Mouse (Mus musculus) heart, postnatal 0 days (tissue): ENCODE results near the gene Gdf1. TPM values are rescaled to one million over a fixed set of nuclear protein-coding genes. Genes with fewer than 3 reads are reported as not detected.
A peak's percentile ranks its signal among the peaks of the same experiment; 100 is the strongest.

Experiments used
- ATAC-seq: fragments of 200-750 bp; cut with Nextera tagmentation; 2 replicates; pipeline ENCODE4 v1.8.0; 2017; ENCODE audit warnings: low read depth, moderate number of reproducible peaks, moderate library complexity; ENCODE audit not compliant: insufficient read depth
- DNase-seq: peaks from one replicate; pipeline ENCODE4 v3.0.0-alpha.2; 2016; ENCODE audit warnings: low spot score
- H3K27ac ChIP-seq: fragments of 300-500 bp; sonication (generic); 2 replicates; pipeline ENCODE4 v1.5.1; 2014; ENCODE audit warnings: low read depth, mild to moderate bottlenecking
- H3K27me3 ChIP-seq: fragments of 300-500 bp; sonication (generic); 2 replicates; pipeline ENCODE4 v1.6.1; 2014; ENCODE audit warnings: low read length, mixed read lengths; ENCODE audit not compliant: control insufficient read depth, insufficient read depth
- H3K36me3 ChIP-seq: fragments of 300-500 bp; sonication (generic); replicated peaks from 2 replicates; pipeline ENCODE4 v1.6.1; 2014; ENCODE audit warnings: low read length, mixed read lengths; ENCODE audit not compliant: control insufficient read depth, insufficient read depth
- H3K4me1 ChIP-seq: fragments of 300-500 bp; sonication (generic); 2 replicates; pipeline ENCODE4 v1.6.1; 2014; ENCODE audit warnings: antibody characterized with exemption; ENCODE audit not compliant: control insufficient read depth, insufficient read depth
- H3K4me2 ChIP-seq: fragments of 300-500 bp; sonication (generic); 2 replicates; pipeline ENCODE4 v1.6.1; 2014; ENCODE audit warnings: low read depth, mild to moderate bottlenecking, low read length, moderate library complexity
- H3K4me3 ChIP-seq: fragments of 300-500 bp; sonication (generic); 2 replicates; pipeline ENCODE4 v1.5.1; 2014; ENCODE audit warnings: low read depth, low read length
- H3K9ac ChIP-seq: fragments of 300-500 bp; sonication (generic); replicated peaks from 2 replicates; pipeline ENCODE4 v1.6.1; 2014; ENCODE audit warnings: low read depth, low read length, mixed read lengths
- H3K9me3 ChIP-seq: fragments of 300-500 bp; sonication (generic); replicated peaks from 2 replicates; pipeline ENCODE4 v1.6.1; 2016; ENCODE audit warnings: low read length; ENCODE audit not compliant: control insufficient read depth
- CTCF ChIP-seq: IDR thresholded peaks from 2 replicates; pipeline ENCODE4 v1.5.1; 2016; ENCODE audit warnings: antibody characterized with exemption, control low read depth, low read depth
- EP300 ChIP-seq: IDR thresholded peaks from 2 replicates; pipeline ENCODE4 v1.6.1; 2016; ENCODE audit warnings: antibody characterized with exemption, low read depth
- WGBS: fragments of 180-500 bp; shearing (Covaris S2); extraction: QIAGEN DNeasy Blood & Tissue Kit; methylation state at CpG from one replicate; pipeline ENCODE4 v1.1.7; 2014; 5-methylcytosine and 5-hydroxymethylcytosine counted together
- polyA plus RNA-seq: library from polyadenylated mRNA; unstranded; fragments of >200 nt; fragmentation: Nextera tagmentation; extraction: Ambion mirVana; gene quantifications from 2 replicates; pipeline ENCODE4 v1.2.1, GENCODE M21; 2015
- total RNA-seq: library from RNA; depleted of rRNA; stranded (reverse); fragments of >200 nt; gene quantifications from 2 replicates; pipeline ENCODE4 v1.2.3, GENCODE M21; 2014; ENCODE audit warnings: low replicate concordance

Gene Gdf1
- total and polyA plus RNA-seq, 2 experiments from 2014 or later = 0.20 TPM; not detected in 1

DNA sequence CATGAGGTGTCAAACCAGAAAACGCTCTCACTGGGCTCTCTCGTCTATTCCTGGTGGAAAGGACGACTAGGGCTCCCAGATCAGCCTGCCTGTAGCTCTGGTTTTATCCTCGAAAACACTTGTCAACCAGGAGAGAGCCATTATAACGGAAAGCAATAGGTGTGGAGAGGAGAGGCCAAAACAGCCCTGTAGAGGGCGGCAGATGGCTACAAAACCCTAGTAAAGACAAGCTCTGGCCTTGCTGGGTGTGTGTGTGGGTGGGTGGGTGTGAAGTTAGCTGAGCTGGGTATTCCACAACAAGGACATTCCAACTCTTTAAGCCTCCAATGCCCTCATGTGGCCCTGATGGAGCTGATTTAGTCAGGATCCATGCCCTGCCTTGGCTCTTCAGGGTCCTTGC, 14.1 kb downstream of the Gdf1 start:
- DNase-seq (peak; percentile 45), ATAC-seq (peak; percentile 73)
- TF ChIP-seq EP300 (no peak), CTCF (peak; percentile 64)
- H3K4me2 ChIP-seq = no peak overlapping the region
- H3K9ac ChIP-seq = no peak overlapping the region
- WGBS = 59% methylated on average over 6 of the region's 6 CpGs
- H3K9me3 ChIP-seq = no peaks in the 10 kb centered on the region
- no peaks in the 10 kb centered on the region for H3K4me1 ChIP-seq
- H3K27me3 ChIP-seq = no peaks in the 10 kb centered on the region
- peaks cover 61% of the 10 kb centered on the region for H3K36me3 ChIP-seq
- H3K4me3 ChIP-seq = no peak overlapping the region
- no peak overlapping the region for H3K27ac ChIP-seq

DNA sequence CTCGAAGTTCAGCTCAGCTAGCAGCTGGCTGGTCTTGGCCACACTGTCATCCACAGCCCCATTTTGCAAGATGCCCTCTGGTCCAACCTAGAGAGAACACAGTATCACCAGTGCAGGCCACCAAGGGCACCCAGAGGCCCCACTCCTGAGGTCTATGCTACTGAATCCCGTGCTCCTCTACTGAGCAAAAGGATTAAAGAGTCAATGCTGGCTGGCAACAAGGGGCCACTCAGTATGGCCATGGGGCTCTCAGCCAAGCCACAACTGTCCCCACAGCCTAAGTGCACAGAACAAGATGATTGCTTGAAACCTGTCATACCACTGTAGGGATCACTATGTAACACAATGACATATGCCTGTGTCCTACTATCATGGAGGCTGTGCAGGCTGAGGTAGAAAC, 14.7 kb downstream of the Gdf1 start:
- Histone ChIP-seq H3K36me3 (peaks cover 59% of the 10 kb centered on the region), H3K9ac (no peak overlapping the region), H3K27ac (no peak overlapping the region), H3K9me3 (no peaks in the 10 kb centered on the region), H3K4me2 (no peak overlapping the region), H3K4me1 (no peaks in the 10 kb centered on the region), H3K4me3 (no peak overlapping the region), H3K27me3 (no peaks in the 10 kb centered on the region)
- TF ChIP-seq EP300 (no peak), CTCF (no peak)
- DNase-seq (no peak), ATAC-seq (no peak)
- WGBS = 92% methylated on average over 2 of the region's 2 CpGs

DNA sequence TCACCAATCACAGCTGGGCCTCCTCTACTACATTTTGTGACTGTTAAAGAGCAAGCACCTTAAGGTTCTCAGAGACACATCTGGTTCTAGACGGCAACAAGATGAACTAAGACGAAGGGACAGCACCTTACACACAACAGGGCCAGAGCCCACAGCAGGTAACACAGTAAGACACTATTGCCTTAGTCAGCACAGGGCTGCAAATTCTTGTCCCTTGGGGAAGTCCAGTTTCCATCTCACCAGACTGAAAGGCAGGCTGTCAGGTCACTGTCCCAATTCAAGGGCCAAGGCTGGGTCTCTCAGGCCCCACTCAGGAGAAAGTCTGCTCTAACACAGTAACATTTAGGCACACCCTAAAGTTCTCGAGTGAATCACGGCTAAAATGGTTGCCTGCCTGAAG, 17.8 kb downstream of the Gdf1 start:
- TF ChIP-seq EP300 = no peak

DNA sequence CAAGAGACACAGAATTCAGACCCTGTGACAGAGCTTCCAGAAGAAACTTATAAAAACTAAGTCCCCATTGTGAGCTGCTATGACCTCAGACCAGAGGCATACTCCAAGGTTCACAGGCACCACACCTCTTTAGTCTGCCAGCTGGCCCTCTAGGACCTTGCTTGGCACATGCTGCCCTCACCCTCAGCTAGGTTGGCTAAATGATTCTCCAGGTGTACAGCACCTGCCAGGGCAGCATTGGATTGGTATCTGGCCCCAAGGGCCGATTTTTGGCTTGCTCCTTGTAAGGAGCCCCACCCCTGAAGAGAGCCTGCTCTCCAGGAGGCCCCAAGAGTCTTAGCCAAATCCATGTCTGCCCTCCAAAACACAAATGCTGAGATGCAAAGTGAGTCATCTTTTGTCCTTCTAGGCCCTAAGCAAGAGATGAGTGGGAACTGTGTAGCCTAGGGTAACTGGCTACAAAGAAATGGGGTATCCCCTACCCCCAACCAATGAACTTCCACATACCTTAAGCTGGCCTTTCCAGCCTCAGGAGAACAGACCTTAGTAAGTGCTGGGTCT, 18.3 kb downstream of the Gdf1 start:
- Histone ChIP-seq H3K9ac (no peak overlapping the region), H3K9me3 (no peaks in the 10 kb centered on the region), H3K27ac (no peak overlapping the region), H3K4me3 (no peak overlapping the region), H3K4me2 (no peak overlapping the region), H3K36me3 (peaks cover 26% of the 10 kb centered on the region), H3K27me3 (no peaks in the 10 kb centered on the region), H3K4me1 (peaks cover 23% of the 10 kb centered on the region)
- DNase-seq (no peak), ATAC-seq (no peak)
- TF ChIP-seq CTCF = no peak
- TF ChIP-seq EP300 = no peak
- 59% methylated on average over 1 of the region's 1 CpGs for WGBS

More for the DNA sequence above, 17.8 kb downstream of the Gdf1 start:
- Histone ChIP-seq H3K4me2 (no peak overlapping the region), H3K27ac (no peak overlapping the region), H3K4me1 (peaks cover 23% of the 10 kb centered on the region), H3K36me3 (peaks cover 31% of the 10 kb centered on the region), H3K27me3 (no peaks in the 10 kb centered on the region), H3K9me3 (no peaks in the 10 kb centered on the region), H3K4me3 (no peak overlapping the region), H3K9ac (0 out of 2 replicates have a peak overlapping the region, but pooled peaks have one; percentile 10)
- 78% methylated on average over 4 of the region's 4 CpGs for WGBS
- no peak for ATAC-seq
- no peak for DNase-seq

DNA sequence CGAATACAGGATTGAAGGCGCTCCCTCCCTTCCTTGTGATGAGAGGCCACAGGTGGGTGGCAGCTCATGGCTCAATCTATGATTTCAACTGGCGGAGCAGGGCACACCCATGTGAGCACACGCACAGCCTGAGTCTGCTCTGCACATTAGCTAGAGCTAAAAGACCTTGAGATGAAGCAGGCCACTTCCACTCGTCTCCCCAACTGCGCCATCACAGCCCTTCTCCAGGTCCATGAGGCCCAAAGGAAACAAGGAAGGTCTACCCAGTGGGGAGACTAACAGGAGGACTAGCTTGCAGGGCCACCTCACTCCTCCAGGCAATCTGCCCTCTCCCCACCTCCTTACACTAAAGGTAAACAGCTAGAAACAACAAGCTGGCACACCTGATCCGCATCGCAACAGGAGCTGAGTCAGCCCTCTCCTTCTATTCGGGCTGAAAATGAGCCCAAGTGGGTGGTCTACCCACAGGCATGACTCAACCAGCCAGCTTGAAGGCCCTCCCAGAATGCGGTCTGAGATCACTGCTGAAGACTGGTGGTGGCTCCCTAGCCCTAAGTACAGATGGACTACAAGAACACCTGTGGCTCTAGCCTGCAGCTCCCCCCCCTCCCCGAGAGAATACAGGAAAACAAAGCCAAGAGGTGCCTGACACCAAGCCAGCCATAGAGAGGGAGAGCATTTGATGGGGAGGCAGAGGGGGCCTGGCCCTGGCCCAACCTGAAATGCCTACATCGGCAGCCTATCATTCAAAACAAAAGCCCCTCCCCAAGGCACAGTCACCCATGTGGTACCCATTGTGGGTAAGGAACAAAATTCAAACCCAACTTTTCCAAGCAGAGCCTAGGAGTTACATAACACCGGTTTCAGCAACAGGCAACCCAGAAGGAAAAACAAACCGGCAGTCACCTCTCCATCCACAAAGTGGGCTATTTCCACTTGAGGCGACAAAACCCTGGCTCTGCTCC, 21.7 kb downstream of the Gdf1 start:
- Histone ChIP-seq H3K9ac (peak overlapping the region; percentile 91), H3K4me3 (peak overlapping the region; percentile 79), H3K4me2 (peak overlapping the region; percentile 79), H3K27me3 (no peaks in the 10 kb centered on the region), H3K4me1 (peaks cover 23% of the 10 kb centered on the region), H3K27ac (no peak overlapping the region), H3K36me3 (peaks cover 14% of the 10 kb centered on the region), H3K9me3 (no peaks in the 10 kb centered on the region)
- TF ChIP-seq EP300 (no peak), CTCF (no peak)
- ATAC-seq (no peak), DNase-seq (no peak)
- WGBS = 48% methylated on average over 15 of the region's 15 CpGs
